7 mouse cellular contexts compared by ENCODE assay signal in the genomic region with DNA sequence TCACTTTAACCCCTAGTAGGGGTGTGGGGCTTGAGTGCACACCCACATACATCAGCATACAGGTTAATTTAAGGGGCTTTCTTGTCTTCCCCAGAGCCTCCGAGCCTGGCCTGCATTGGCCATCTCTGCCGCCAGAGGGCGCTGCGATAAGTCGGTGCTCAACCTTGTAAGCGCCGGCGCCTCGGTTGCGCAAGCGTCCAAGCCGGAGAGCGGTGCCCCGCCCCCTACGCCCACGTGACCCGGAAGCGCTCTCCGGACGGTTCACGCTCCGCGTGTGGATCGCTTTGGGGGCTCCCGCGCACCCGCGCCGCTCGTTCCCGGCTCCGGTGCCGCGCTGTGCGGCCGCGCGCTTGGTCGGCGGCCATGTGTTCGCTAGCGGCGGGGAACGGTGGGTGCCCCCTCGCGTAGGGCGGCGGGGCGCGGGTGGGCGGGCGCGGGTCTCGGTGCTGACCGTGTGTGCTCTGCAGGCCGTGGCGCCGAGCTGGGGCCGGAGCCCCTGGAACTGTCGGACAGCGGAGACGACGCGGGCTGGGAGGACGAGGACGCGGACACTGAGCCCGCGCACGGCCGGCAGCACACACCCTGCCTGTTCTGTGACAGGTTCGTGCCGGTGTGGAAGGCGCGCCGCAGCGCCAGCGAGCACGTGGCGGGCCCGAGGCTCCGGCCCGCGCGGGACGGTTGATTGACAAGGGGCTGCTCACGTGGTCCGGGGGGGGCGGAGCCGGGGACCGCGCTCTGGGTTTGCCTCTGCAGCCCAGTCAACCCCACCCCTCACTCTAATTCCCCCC. TPM values are rescaled to one million over a fixed set of nuclear protein-coding genes. Genes with fewer than 3 reads are reported as not detected.
DNase-seq lines count a peak whose midpoint lies in the region; ATAC-seq and TF ChIP-seq lines count a peak whose summit lies in the region.

A gene (plus strand): TSS at position 233 of the 788 bp plus-strand sequence.

- peak within 1 kb of the TSS; percentile 60; the same call in 1 of the 2 replicates for H3K27ac ChIP-seq in intestine, postnatal 0 days (ENCODE audit: low read depth, low read length)
- H3K27ac ChIP-seq in midbrain, embryonic 12.5 days (replicated peaks): peak within 1 kb of the TSS; percentile 72
- H3K27ac ChIP-seq in small intestine, adult 2 months (ENCODE audit: insufficient read depth, low read depth, low read length): no peak within 1 kb of the TSS

- peak; percentile 96 for DNase-seq in adrenal gland, adult 2 months
- peak; percentile 98 for DNase-seq in embryo, embryonic 11.5 days (ENCODE audit: low read depth, low spot score)
- peak; percentile 98 to 99 for DNase-seq in gastrocnemius, postnatal 4 days (ENCODE audit: low spot score in 2 of 2)
- DNase-seq in left cerebral cortex, postnatal 4 days: peak; percentile 99

- peak; percentile 93 for ATAC-seq in intestine, postnatal 0 days
- peak; percentile 96 for ATAC-seq in midbrain, embryonic 12.5 days (ENCODE audit: low FRiP score, low read depth)

- H3K36me3 ChIP-seq in intestine, postnatal 0 days (ENCODE audit: control insufficient read depth, insufficient read depth): peaks cover 13% of the 10 kb centered on the region
- H3K36me3 ChIP-seq in midbrain, embryonic 12.5 days: peaks cover 18% of the 10 kb centered on the region
- H3K36me3 ChIP-seq in small intestine, adult 2 months (ENCODE audit: control insufficient read depth, insufficient read depth, low read length): peaks cover 16% of the 10 kb centered on the region

- 0 out of 2 replicates have a peak, but pooled peaks have one; percentile 33 for TF ChIP-seq POLR2A in small intestine, adult 2 months (IDR thresholded peaks at IDR 0.05; ENCODE audit: low read depth, low read length)

- no peaks in the 10 kb centered on the region for H3K9me3 ChIP-seq in intestine, postnatal 0 days (ENCODE audit: control insufficient read depth)
- no peaks in the 10 kb centered on the region for H3K9me3 ChIP-seq in midbrain, embryonic 12.5 days

- peak within 1 kb of the TSS; percentile 86 for H3K9ac ChIP-seq in intestine, postnatal 0 days (ENCODE audit: low read depth, low read length)
- H3K9ac ChIP-seq in midbrain, embryonic 12.5 days (replicated peaks): peak within 1 kb of the TSS; percentile 61

- H3K4me3 ChIP-seq in intestine, postnatal 0 days (ENCODE audit: low read depth, low read length): peak within 1 kb of the TSS; percentile 74
- peak within 1 kb of the TSS; percentile 81 for H3K4me3 ChIP-seq in midbrain, embryonic 12.5 days
- H3K4me3 ChIP-seq in small intestine, adult 2 months (ENCODE audit: low read depth, low read length): peak within 1 kb of the TSS; percentile 90

- intact Hi-C loops in left cerebral cortex, postnatal 4 days (cut with DNase I): no loop called here

- peak; percentile 98 for TF ChIP-seq CTCF in intestine, postnatal 0 days (IDR thresholded peaks at IDR 0.05; ENCODE audit: low read depth)
- TF ChIP-seq CTCF in small intestine, adult 2 months (IDR thresholded peaks at IDR 0.05; ENCODE audit: extremely low read depth, insufficient read length, insufficient replicate concordance, low read depth, low read length): peak; percentile 97

- no peaks in the 10 kb centered on the region for H3K4me1 ChIP-seq in intestine, postnatal 0 days (replicated peaks; ENCODE audit: control insufficient read depth, insufficient read depth, low read length)
- peaks cover 16% of the 10 kb centered on the region for H3K4me1 ChIP-seq in midbrain, embryonic 12.5 days
- H3K4me1 ChIP-seq in small intestine, adult 2 months (ENCODE audit: control insufficient read depth, insufficient read depth, insufficient read length, low read length): no peaks in the 10 kb centered on the region; the same call in 1 of the 2 replicates

- no peaks in the 10 kb centered on the region for H3K27me3 ChIP-seq in intestine, postnatal 0 days (replicated peaks; ENCODE audit: control insufficient read depth, insufficient read depth, low read length)
- peaks cover 13% of the 10 kb centered on the region for H3K27me3 ChIP-seq in midbrain, embryonic 12.5 days
- H3K27me3 ChIP-seq in small intestine, adult 2 months (ENCODE audit: control insufficient read depth, insufficient read depth, low read length): no peaks in the 10 kb centered on the region

- WGBS in intestine, postnatal 0 days: under 1% methylated on average over 91 of the region's 92 CpGs
- under 1% methylated on average over 72 of the region's 92 CpGs for WGBS in midbrain, embryonic 12.5 days
- WGBS in small intestine, adult 2 months: under 1% methylated on average over 92 of the region's 92 CpGs

- peak within 1 kb of the TSS; percentile 97 for H3K4me2 ChIP-seq in intestine, postnatal 0 days (replicated peaks; ENCODE audit: low read depth)
- peak within 1 kb of the TSS; percentile 85 for H3K4me2 ChIP-seq in midbrain, embryonic 12.5 days (replicated peaks)

RNA-seq across cellular contexts. Expression of the gene that starts here (rescaled TPM):
- 10 to 100 TPM; 27.3 to 40.1 TPM for total RNA-seq in adrenal gland, adult 2 months (2021)
- polyA plus RNA-seq in adrenal gland, adult 2 months (2012; rRNA removed): 47.9 and 77.0 TPM in 2 replicates
- 10 to 100 TPM; 20.0 TPM for total RNA-seq in gastrocnemius, postnatal 4 days (2021)
- polyA plus RNA-seq in intestine, postnatal 0 days (2015; fragmentation: Nextera tagmentation; extraction: Ambion mirVana): 15.7 and 16.9 TPM in 2 replicates
- 10 to 100 TPM; 47.5 to 49.2 TPM for total RNA-seq in left cerebral cortex, postnatal 4 days (2021)
- polyA plus RNA-seq in midbrain, embryonic 12.5 days (2016; fragmentation: Nextera tagmentation; extraction: Ambion mirVana): 74.7 and 78.4 TPM in 2 replicates
- polyA plus RNA-seq in small intestine, adult 2 months (2012; rRNA removed): 11.6 and 14.5 TPM in 2 replicates
